Mouse (Mus musculus) heart, adult 2 months (tissue): ENCODE results near the gene Gpr3.

Experiments used
- CTCF ChIP-seq: fragments of 200-600 bp; IDR thresholded peaks from 2 replicates; pipeline ENCODE4 v1.8.1; 2022; ENCODE audit warnings: antibody characterized with exemption, mild to moderate bottlenecking, moderate library complexity
- EP300 ChIP-seq: fragments of 200-500 bp; IDR thresholded peaks from 2 replicates; pipeline ENCODE4 v1.6.1; 2011; ENCODE audit warnings: low read depth, low read length, control low read depth; ENCODE audit not compliant: insufficient read depth
- POLR2A ChIP-seq: fragments of 200-500 bp; IDR thresholded peaks from 2 replicates; pipeline ENCODE4 v1.6.1; 2011; ENCODE audit warnings: mild to moderate bottlenecking, low read depth, low read length, control low read depth; ENCODE audit not compliant: insufficient read depth

DNA sequence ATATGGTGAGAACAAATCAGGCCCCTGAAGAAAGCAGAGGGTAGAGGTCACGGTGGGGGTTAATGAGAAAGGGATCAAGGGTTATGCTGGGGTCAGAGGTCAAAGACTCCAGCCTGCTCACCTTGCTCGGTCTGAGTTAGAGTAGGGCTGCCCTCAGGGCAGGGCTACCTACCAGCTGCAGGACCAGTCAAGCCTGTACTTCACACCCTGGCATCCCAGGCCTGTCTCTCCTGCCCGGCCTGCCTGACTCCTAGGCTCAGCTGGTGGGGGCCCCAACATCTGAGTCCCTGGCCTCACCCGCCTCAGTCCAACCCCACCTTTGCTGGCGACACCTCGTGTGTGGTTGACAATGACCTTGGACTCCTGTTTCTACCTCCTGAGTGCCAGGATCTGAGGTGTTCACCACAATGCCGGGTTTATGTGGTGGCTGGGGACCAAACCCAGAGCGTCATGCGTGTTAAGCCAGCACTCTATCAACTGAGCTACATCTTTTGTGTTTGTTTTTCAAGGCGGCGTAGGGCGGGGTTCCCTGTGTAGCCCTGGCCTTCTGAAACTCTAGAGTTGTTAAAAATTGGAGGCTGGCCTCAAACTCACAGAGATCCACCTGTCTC, 45.6 kb upstream of the Gpr3 start:
- TF ChIP-seq EP300 (no peak), POLR2A (no peak), CTCF (no peak)
